Mouse (Mus musculus): ENCODE results near the gene Bank1. TPM values are rescaled to one million over a fixed set of nuclear protein-coding genes. Genes with fewer than 3 reads are reported as not detected.

The Bank1 gene
- total RNA-seq, 2 experiments from 2014 or later = 0.87 to 1.1 TPM

GRCm38 (mm10) chr3:136257761-136258160, 68.1 kb downstream of the Bank1 start:
- no peak for DNase-seq (ENCODE audit: extremely low spot score in 1 of 2, low spot score in 1 of 2)

GRCm38 (mm10) chr3:136254713-136255112, 71.2 kb downstream of the Bank1 start:
- DNase-seq (ENCODE audit: extremely low spot score in 1 of 2, low spot score in 1 of 2) = no peak

GRCm38 (mm10) chr3:136252820-136253219, 73.0 kb downstream of the Bank1 start:
- DNase-seq (ENCODE audit: extremely low spot score in 1 of 2, low spot score in 1 of 2) = no peak

GRCm38 (mm10) chr3:136251578-136251977, 74.3 kb downstream of the Bank1 start:
- no peak for DNase-seq (ENCODE audit: extremely low spot score in 1 of 2, low spot score in 1 of 2)

GRCm38 (mm10) chr3:136247331-136247730, 78.5 kb downstream of the Bank1 start:
- no peak for DNase-seq (ENCODE audit: extremely low spot score in 1 of 2, low spot score in 1 of 2)

GRCm38 (mm10) chr3:136244931-136245330, 80.9 kb downstream of the Bank1 start:
- no peak for DNase-seq (ENCODE audit: extremely low spot score in 1 of 2, low spot score in 1 of 2)

- no peak for DNase-seq (ENCODE audit: extremely low spot score in 1 of 2, low spot score in 1 of 2)
Measured at GRCm38 (mm10) chr3:136238790-136239189, 87.1 kb downstream of the Bank1 start.

- no peak for DNase-seq (ENCODE audit: extremely low spot score in 1 of 2, low spot score in 1 of 2)
Measured at GRCm38 (mm10) chr3:136233507-136233906, 92.4 kb downstream of the Bank1 start.

- no peak for DNase-seq (ENCODE audit: extremely low spot score in 1 of 2, low spot score in 1 of 2)
Measured at GRCm38 (mm10) chr3:136230602-136231151, 95.2 kb downstream of the Bank1 start.

- DNase-seq (ENCODE audit: extremely low spot score in 1 of 2, low spot score in 1 of 2) = no peak
Measured at GRCm38 (mm10) chr3:136189661-136190228, 136.1 kb downstream of the Bank1 start.

- DNase-seq (ENCODE audit: extremely low spot score in 1 of 2, low spot score in 1 of 2) = no peak
Measured at GRCm38 (mm10) chr3:136186548-136187113, 139.2 kb downstream of the Bank1 start.

- DNase-seq (ENCODE audit: extremely low spot score in 1 of 2, low spot score in 1 of 2) = no peak
Measured at GRCm38 (mm10) chr3:136171631-136172030, 154.2 kb downstream of the Bank1 start.

- no peak for DNase-seq (ENCODE audit: extremely low spot score in 1 of 2, low spot score in 1 of 2)
Measured at GRCm38 (mm10) chr3:136168071-136168470, 157.8 kb downstream of the Bank1 start.

GRCm38 (mm10) chr3:136166671-136167070, 159.2 kb downstream of the Bank1 start:
- no peak for DNase-seq (ENCODE audit: extremely low spot score in 1 of 2, low spot score in 1 of 2)

GRCm38 (mm10) chr3:136166033-136166361, 159.9 kb downstream of the Bank1 start:
- DNase-seq (ENCODE audit: extremely low spot score in 1 of 2, low spot score in 1 of 2) = no peak

GRCm38 (mm10) chr3:136165167-136166032, 160.5 kb downstream of the Bank1 start:
- peak; percentile 35 to 46 for DNase-seq (ENCODE audit: extremely low spot score in 1 of 2, low spot score in 1 of 2)

- no peak for DNase-seq (ENCODE audit: extremely low spot score in 1 of 2, low spot score in 1 of 2)
Measured at GRCm38 (mm10) chr3:136158059-136158458, 167.8 kb downstream of the Bank1 start.

- DNase-seq (ENCODE audit: extremely low spot score in 1 of 2, low spot score in 1 of 2) = no peak
Measured at GRCm38 (mm10) chr3:136155555-136155954, 170.3 kb downstream of the Bank1 start.

GRCm38 (mm10) chr3:136150886-136151285, 175.0 kb downstream of the Bank1 start:
- DNase-seq (ENCODE audit: extremely low spot score in 1 of 2, low spot score in 1 of 2) = no peak

GRCm38 (mm10) chr3:136147166-136147565, 178.7 kb downstream of the Bank1 start:
- DNase-seq (ENCODE audit: extremely low spot score in 1 of 2, low spot score in 1 of 2) = no peak

GRCm38 (mm10) chr3:136132013-136132412, 193.9 kb downstream of the Bank1 start:
- DNase-seq (ENCODE audit: extremely low spot score in 1 of 2, low spot score in 1 of 2) = no peak
